9 mouse cellular contexts compared by ENCODE assay signal in genomic region chr7:80184968-80185367, GRCm38 (mm10). TPM values are rescaled to one million over a fixed set of nuclear protein-coding genes. Genes with fewer than 3 reads are reported as not detected.
A peak's percentile ranks its signal among the peaks of the same experiment; 100 is the strongest.
DNase-seq lines count a peak whose midpoint lies in the region; ATAC-seq and TF ChIP-seq lines count a peak whose summit lies in the region.
"Had no signal": no experiment of that assay in that cellular context is flagged by ENCODE, and none has a peak within 500 bp of the region (broad histone marks: within the 10 kb centered on the region; RNA-seq: fewer than 3 reads in every experiment).

No protein-coding gene starts in this region.

- H3K4me1 ChIP-seq in hindbrain, embryonic 12.5 days, result peaks cover 37% of the 10 kb centered on the region
- peaks cover 23% of the 10 kb centered on the region for H3K4me1 ChIP-seq in hindbrain, postnatal 0 days (ENCODE audit: insufficient read depth, low read length)
- peaks cover 17 to 61% of the 10 kb centered on the region in 2 experiments for H3K4me1 ChIP-seq in CH12.LX (ENCODE audit: control insufficient read depth in 1 of 2, insufficient read depth in 2 of 2)
- peaks cover 1% of the 10 kb centered on the region for H3K4me1 ChIP-seq in ES-Bruce4 (ENCODE audit: control insufficient read depth, insufficient read depth, low read length)

- no peaks in the 10 kb centered on the region for H3K36me3 ChIP-seq in hindbrain, embryonic 12.5 days
- no peaks in the 10 kb centered on the region for H3K36me3 ChIP-seq in hindbrain, postnatal 0 days (ENCODE audit: insufficient read depth, low read length)
- H3K36me3 ChIP-seq in CH12.LX (replicated peaks in 1 of 2; ENCODE audit: control insufficient read depth in 1 of 2, insufficient read depth in 1 of 2, low read length in 1 of 2) (no peaks in the 10 kb centered on the region), ES-Bruce4 (ENCODE audit: control insufficient read depth, insufficient read depth, low read length, poor library complexity, severe bottlenecking) (no peaks in the 10 kb centered on the region)
- H3K36me3 ChIP-seq: embryonic facial prominence, embryonic 10.5 days; limb, embryonic 15.5 days had no signal

- 56% methylated on average over 6 of the region's 6 CpGs for WGBS in hindbrain, embryonic 12.5 days
- 56% methylated on average over 6 of the region's 6 CpGs for WGBS in hindbrain, postnatal 0 days

- in situ Hi-C loops in CH12.LX (cut with MboI; ENCODE audit: low pct_ligation_motif_present, low pct_unique_long_range_greater_than_20kb, low sequenced_read_pairs), result no loop called here

- no peaks in the 10 kb centered on the region for H3K27me3 ChIP-seq in hindbrain, embryonic 12.5 days
- no peaks in the 10 kb centered on the region for H3K27me3 ChIP-seq in hindbrain, postnatal 0 days (ENCODE audit: insufficient read depth, low read length)
- H3K27me3 ChIP-seq in CH12.LX (replicated peaks), result no peaks in the 10 kb centered on the region
- H3K27me3 ChIP-seq in ES-Bruce4 (ENCODE audit: control insufficient read depth, insufficient read depth, low read length, poor library complexity, severe bottlenecking), result no peaks in the 10 kb centered on the region
- H3K27me3 ChIP-seq: limb, embryonic 15.5 days had no signal

- TF ChIP-seq EP300 in CH12.LX (IDR thresholded peaks at IDR 0.05; ENCODE audit: low read length) (no peak), ES-Bruce4 (IDR thresholded peaks at IDR 0.05; ENCODE audit: insufficient read depth, low read depth, low read length) (0 out of 2 replicates have a peak, but pooled peaks have one; percentile 44)

- no peak overlapping the region for H3K4me3 ChIP-seq in hindbrain, embryonic 12.5 days
- H3K4me3 ChIP-seq in hindbrain, postnatal 0 days (ENCODE audit: low read length), result no peak overlapping the region
- no peak overlapping the region for H3K4me3 ChIP-seq in CH12.LX (replicated peaks in 1 of 3; ENCODE audit: low read depth in 2 of 3, low read length in 2 of 3, poor library complexity in 1 of 3)
- no peak overlapping the region for H3K4me3 ChIP-seq in ES-Bruce4 (ENCODE audit: low read depth, low read length)
- H3K4me3 ChIP-seq: embryonic facial prominence, embryonic 10.5 days; limb, embryonic 15.5 days had no signal

- no peak for ATAC-seq in hindbrain, embryonic 12.5 days (ENCODE audit: low FRiP score)
- ATAC-seq in hindbrain, postnatal 0 days, result no peak
- ATAC-seq in cerebellum, adult (ENCODE audit: insufficient number of reproducible peaks, low FRiP score, low TSS enrichment), result no peak

- dilution Hi-C loops in CH12.LX (cut with MboI; ENCODE audit: extremely low pct_ligation_motif_present, extremely low pct_unique_long_range_greater_than_20kb, low sequenced_read_pairs), result no loop called here

- no peak for TF ChIP-seq RAD21 in CH12.LX (IDR thresholded peaks at IDR 0.05; ENCODE audit: low read depth, low read length)

- H3K9ac ChIP-seq in hindbrain, embryonic 12.5 days, result no peak overlapping the region
- H3K9ac ChIP-seq in hindbrain, postnatal 0 days (replicated peaks; ENCODE audit: low read length), result no peak overlapping the region
- no peak overlapping the region for H3K9ac ChIP-seq in CH12.LX (ENCODE audit: insufficient read depth, low read depth)
- H3K9ac ChIP-seq in ES-Bruce4 (ENCODE audit: low read depth, poor library complexity, severe bottlenecking), result peak overlapping the region; percentile 83
- H3K9ac ChIP-seq: limb, embryonic 15.5 days had no signal

- H3K4me2 ChIP-seq in hindbrain, embryonic 12.5 days (replicated peaks), result no peak overlapping the region
- H3K4me2 ChIP-seq in hindbrain, postnatal 0 days (ENCODE audit: low read depth, low read length), result no peak overlapping the region
- H3K4me2 ChIP-seq in CH12.LX (ENCODE audit: insufficient read depth, low read depth, poor library complexity, severe bottlenecking), result no peak overlapping the region
- H3K4me2 ChIP-seq: limb, embryonic 15.5 days had no signal

- H3K79me2 ChIP-seq in CH12.LX (replicated peaks; ENCODE audit: control insufficient read depth, extremely low read depth, insufficient read depth, poor library complexity, severe bottlenecking), result no peaks in the 10 kb centered on the region

- no peak for TF ChIP-seq CTCF in hindbrain, postnatal 0 days (IDR thresholded peaks at IDR 0.05; ENCODE audit: low read depth)
- TF ChIP-seq CTCF in CH12.LX (conservative IDR thresholded peaks at IDR 0.05 in 1 of 2, IDR thresholded peaks at IDR 0.05 in 1 of 2; ENCODE audit: low read depth in 2 of 2, low read length in 2 of 2) (no peak), ES-Bruce4 (IDR thresholded peaks at IDR 0.05; ENCODE audit: low read depth, low read length) (no peak)

- no peaks in the 10 kb centered on the region for H3K9me3 ChIP-seq in hindbrain, embryonic 12.5 days (replicated peaks)
- H3K9me3 ChIP-seq in hindbrain, postnatal 0 days (ENCODE audit: low read length), result no peaks in the 10 kb centered on the region
- H3K9me3 ChIP-seq in CH12.LX (replicated peaks; ENCODE audit: low read length), result no peaks in the 10 kb centered on the region
- H3K9me3 ChIP-seq in ES-Bruce4 (replicated peaks; ENCODE audit: control insufficient read depth, insufficient read depth, low read length, poor library complexity, severe bottlenecking), result no peaks in the 10 kb centered on the region
- H3K9me3 ChIP-seq: embryonic facial prominence, embryonic 10.5 days; limb, embryonic 15.5 days had no signal

- TF ChIP-seq POLR2A in CH12.LX (IDR thresholded peaks at IDR 0.05; ENCODE audit: low read depth, low read length), result no peak
- no peak for TF ChIP-seq POLR2A in ES-Bruce4 (IDR thresholded peaks at IDR 0.05; ENCODE audit: insufficient read depth, low read length)

- no peak for DNase-seq in hindbrain, postnatal 0 days (ENCODE audit: low spot score)
- no peak for DNase-seq in CH12.LX (ENCODE audit: extremely low read depth)
- DNase-seq in kidney, postnatal 36 days, result peak; percentile 34 to 66
- DNase-seq in left cerebral cortex, adult 18-20 months (ENCODE audit: low spot score in 2 of 2), result no peak

- H3K27ac ChIP-seq in hindbrain, embryonic 12.5 days, result peak overlapping the region; percentile 58
- no peak overlapping the region for H3K27ac ChIP-seq in hindbrain, postnatal 0 days
- no peak overlapping the region for H3K27ac ChIP-seq in CH12.LX (ENCODE audit: insufficient read depth, low read depth)
- H3K27ac ChIP-seq in ES-Bruce4 (ENCODE audit: insufficient read depth, low read length), result peak overlapping the region; percentile 96
- H3K27ac ChIP-seq: limb, embryonic 15.5 days had no signal

TF ChIP-seq in CH12.LX, 34 proteins besides CTCF, POLR2A, EP300 and RAD21:
- TF ChIP-seq ZNF384 (IDR thresholded peaks at IDR 0.05; ENCODE audit: low read depth, low read length) (0 out of 2 replicates have a peak, but pooled peaks have one; percentile 8), PAX5 (IDR thresholded peaks at IDR 0.05; ENCODE audit: low read length) (no peak)

RNA-seq across cellular contexts. Expression of gene Sema4b, which starts 1.7 kb away (rescaled TPM):
- polyA plus RNA-seq in hindbrain, embryonic 12.5 days (2016; fragmentation: Nextera tagmentation; extraction: Ambion mirVana), result 20.9 and 21.1 TPM in 2 replicates
- total RNA-seq in hindbrain, postnatal 0 days (2014; rRNA removed), result 47.5 and 49.5 TPM in 2 replicates
- polyA plus RNA-seq in hindbrain, postnatal 0 days (2015; fragmentation: Nextera tagmentation; extraction: Ambion mirVana), result 26.6 and 28.1 TPM in 2 replicates
- total RNA-seq in CH12.LX (2012; rRNA removed), result 8.6 and 9.4 TPM in 2 replicates
- 1.3 and 1.5 TPM in 2 replicates for total RNA-seq in CH12.LX (2014; rRNA removed)
- 5.2 and 6.7 TPM in 2 replicates for polyA plus RNA-seq in CH12.LX (2012; ENCODE audit: insufficient read length, low read depth)
- polyA plus RNA-seq in ES-Bruce4 (2011; ENCODE audit: insufficient read depth, insufficient read length, low read depth, missing spikeins), result 27.1 and 29.0 TPM in 2 replicates
- total RNA-seq in left cerebral cortex, adult 18-20 months (2021), result 10 to 100 TPM; 17.7 to 18.0 TPM

RNA-seq across cellular contexts. Expression of gene Cib1, which starts 47.6 kb away (rescaled TPM):
- 37.5 and 40.5 TPM in 2 replicates for polyA plus RNA-seq in hindbrain, embryonic 12.5 days (2016; fragmentation: Nextera tagmentation; extraction: Ambion mirVana)
- 33.5 and 34.1 TPM in 2 replicates for total RNA-seq in hindbrain, postnatal 0 days (2014; rRNA removed)
- polyA plus RNA-seq in hindbrain, postnatal 0 days (2015; fragmentation: Nextera tagmentation; extraction: Ambion mirVana), result 49.9 and 55.6 TPM in 2 replicates
- total RNA-seq in CH12.LX (2012; rRNA removed) (69.6 and 73.1 TPM in 2 replicates), CH12.LX (2014; rRNA removed) (29.1 and 29.5 TPM in 2 replicates)
- polyA plus RNA-seq in CH12.LX (2012; ENCODE audit: insufficient read length, low read depth) (48.1 and 51.8 TPM in 2 replicates), ES-Bruce4 (2011; ENCODE audit: insufficient read depth, insufficient read length, low read depth, missing spikeins) (35.5 and 38.4 TPM in 2 replicates)
- total RNA-seq in left cerebral cortex, adult 18-20 months (2021), result 10 to 100 TPM; 20.4 to 24.3 TPM

RNA-seq across cellular contexts. Expression of gene Gdpgp1, which starts 47.7 kb away (rescaled TPM):
- 4.6 and 4.9 TPM in 2 replicates for polyA plus RNA-seq in hindbrain, embryonic 12.5 days (2016; fragmentation: Nextera tagmentation; extraction: Ambion mirVana)
- total RNA-seq in hindbrain, postnatal 0 days (2014; rRNA removed), result 5.5 and 6.8 TPM in 2 replicates
- polyA plus RNA-seq in hindbrain, postnatal 0 days (2015; fragmentation: Nextera tagmentation; extraction: Ambion mirVana), result 2.3 and 2.8 TPM in 2 replicates
- total RNA-seq in CH12.LX (2012; rRNA removed) (3.6 and 4.2 TPM in 2 replicates), CH12.LX (2014; rRNA removed) (1.9 and 2.0 TPM in 2 replicates)
- polyA plus RNA-seq in CH12.LX (2012; ENCODE audit: insufficient read length, low read depth) (2.9 and 3.0 TPM in 2 replicates), ES-Bruce4 (2011; ENCODE audit: insufficient read depth, insufficient read length, low read depth, missing spikeins) (3.3 and 4.3 TPM in 2 replicates)
- 1 to 10 TPM; 5.3 to 6.4 TPM for total RNA-seq in left cerebral cortex, adult 18-20 months (2021)

Comparison
In these comparisons a context has a peak if more than half of its experiments do, and no peak if none do; other contexts are left out.
1. H3K27ac ChIP-seq: peak in hindbrain, embryonic 12.5 days (single experiment) and ES-Bruce4 (single experiment); none in hindbrain, postnatal 0 days (single experiment) and CH12.LX (single experiment).
2. DNase-seq: peak in kidney, postnatal 36 days (2 of 2); none in hindbrain, postnatal 0 days (single experiment), CH12.LX (single experiment) and left cerebral cortex, adult 18-20 months (0 of 2).